Mouse (Mus musculus): ENCODE data around the gene Zfp352. TPM values are rescaled to one million over a fixed set of nuclear protein-coding genes. Genes with fewer than 3 reads are reported as not detected.
"Not testable (repeated sequence)": the region's sequence is repeated elsewhere in the genome, so short reads cannot be mapped to it uniquely, and the experiment has no call there.

The Zfp352 gene
- total RNA-seq (2014; rRNA removed), result not detected in 2 replicates
- not detected in 2 replicates for polyA plus RNA-seq (2015; fragmentation: Nextera tagmentation; extraction: Ambion mirVana)

- H3K27me3 ChIP-seq (ENCODE audit: insufficient read depth, low read length), result no peaks in the 10 kb centered on the region
- TF ChIP-seq CTCF (IDR thresholded peaks at IDR 0.05; ENCODE audit: low read depth), result no peak
- no peak within 1 kb of the TSS for H3K4me3 ChIP-seq (ENCODE audit: low read length)
- H3K36me3 ChIP-seq (ENCODE audit: insufficient read depth, low read length), result no peaks in the 10 kb centered on the region
- H3K27ac ChIP-seq, result no peak within 1 kb of the TSS
- no peak within 1 kb of the TSS for H3K4me2 ChIP-seq (ENCODE audit: low read depth, low read length)
- no peak within 1 kb of the TSS for H3K9ac ChIP-seq (replicated peaks; ENCODE audit: low read length)
- H3K9me3 ChIP-seq (ENCODE audit: low read length), result no peaks in the 10 kb centered on the region
- ATAC-seq, result no peak
- 88% methylated on average over 2 of the region's 2 CpGs for WGBS
- H3K4me1 ChIP-seq (ENCODE audit: insufficient read depth, low read length), result no peaks in the 10 kb centered on the region
- DNase-seq (ENCODE audit: low spot score), result no peak
These were observed at the start of gene Zfp352 for GRCm38 (mm10) chr4:90218520-90218919. Gene Zfp352, plus strand, starts transcription at chr4:90218820.

DNA sequence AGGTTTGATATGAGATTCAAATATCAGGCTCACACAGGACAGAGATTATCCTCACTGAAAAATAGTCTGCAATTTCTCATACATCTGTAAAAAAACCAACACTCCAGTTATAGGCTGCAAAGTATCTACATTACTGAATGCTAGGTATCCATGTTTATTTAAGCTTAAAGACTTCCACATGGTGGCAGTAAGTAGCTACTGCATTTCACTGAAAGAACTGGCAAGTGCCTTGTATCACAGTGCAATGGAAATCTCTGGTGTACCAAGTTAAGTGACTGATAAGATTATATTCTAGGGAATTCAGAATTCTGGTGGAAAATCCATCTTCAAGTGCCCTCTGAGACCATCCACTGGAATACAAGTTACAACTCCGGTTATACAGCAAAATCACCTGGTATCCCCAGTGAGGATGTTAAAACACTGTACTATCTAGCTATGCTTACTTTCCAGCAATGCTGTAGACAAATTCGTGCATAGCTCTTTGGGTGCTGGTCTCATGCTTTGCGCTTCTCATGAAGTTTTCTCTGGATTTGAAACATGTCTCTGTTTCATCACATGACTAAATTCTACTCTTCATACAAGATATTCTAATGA, 47.6 kb upstream of the Zfp352 start:
- 66% methylated on average over 3 of the region's 3 CpGs for WGBS

GRCm38 (mm10) chr4:90174036-90174435, 44.6 kb upstream of the Zfp352 start:
- Histone ChIP-seq H3K4me3 (ENCODE audit: low read length) (no peak overlapping the region), H3K9me3 (ENCODE audit: low read length) (no peaks in the 10 kb centered on the region), H3K27me3 (ENCODE audit: insufficient read depth, low read length) (no peaks in the 10 kb centered on the region), H3K36me3 (ENCODE audit: insufficient read depth, low read length) (no peaks in the 10 kb centered on the region), H3K4me1 (ENCODE audit: insufficient read depth, low read length) (no peaks in the 10 kb centered on the region), H3K27ac (no peak overlapping the region), H3K9ac (replicated peaks; ENCODE audit: low read length) (no peak overlapping the region), H3K4me2 (ENCODE audit: low read depth, low read length) (no peak overlapping the region)
- DNase-seq (ENCODE audit: low spot score), result no peak
- 79% methylated on average over 1 of the region's 1 CpGs for WGBS
- ATAC-seq, result no peak
- no peak for TF ChIP-seq CTCF (IDR thresholded peaks at IDR 0.05; ENCODE audit: low read depth)

More for the DNA sequence above, 47.6 kb upstream of the Zfp352 start:
- ATAC-seq, result peak; percentile 71; the same call in 1 of the 2 replicates
- Histone ChIP-seq H3K36me3 (ENCODE audit: insufficient read depth, low read length) (no peaks in the 10 kb centered on the region), H3K4me1 (ENCODE audit: insufficient read depth, low read length) (no peaks in the 10 kb centered on the region), H3K4me3 (ENCODE audit: low read length) (no peak overlapping the region), H3K9ac (replicated peaks; ENCODE audit: low read length) (no peak overlapping the region), H3K4me2 (ENCODE audit: low read depth, low read length) (no peak overlapping the region), H3K27me3 (ENCODE audit: insufficient read depth, low read length) (no peaks in the 10 kb centered on the region), H3K27ac (no peak overlapping the region), H3K9me3 (ENCODE audit: low read length) (no peaks in the 10 kb centered on the region)
- peak; percentile 79 for TF ChIP-seq CTCF (IDR thresholded peaks at IDR 0.05; ENCODE audit: low read depth)
- DNase-seq (ENCODE audit: low spot score), result peak; percentile 82

GRCm38 (mm10) chr4:90203421-90203820, 15.2 kb upstream of the Zfp352 start:
- no peaks in the 10 kb centered on the region for H3K9me3 ChIP-seq (ENCODE audit: low read length)
- H3K4me1 ChIP-seq (ENCODE audit: insufficient read depth, low read length), result no peaks in the 10 kb centered on the region
- H3K27me3 ChIP-seq (ENCODE audit: insufficient read depth, low read length), result no peaks in the 10 kb centered on the region
- H3K4me3 ChIP-seq (ENCODE audit: low read length), result no peak overlapping the region
- ATAC-seq, result no peak
- no peak overlapping the region for H3K27ac ChIP-seq
- H3K9ac ChIP-seq (replicated peaks; ENCODE audit: low read length), result no peak overlapping the region
- DNase-seq (ENCODE audit: low spot score), result no peak
- no peak overlapping the region for H3K4me2 ChIP-seq (ENCODE audit: low read depth, low read length)
- WGBS, result 88% methylated on average over 5 of the region's 5 CpGs
- TF ChIP-seq CTCF (IDR thresholded peaks at IDR 0.05; ENCODE audit: low read depth), result no peak
- H3K36me3 ChIP-seq (ENCODE audit: insufficient read depth, low read length), result no peaks in the 10 kb centered on the region

DNA sequence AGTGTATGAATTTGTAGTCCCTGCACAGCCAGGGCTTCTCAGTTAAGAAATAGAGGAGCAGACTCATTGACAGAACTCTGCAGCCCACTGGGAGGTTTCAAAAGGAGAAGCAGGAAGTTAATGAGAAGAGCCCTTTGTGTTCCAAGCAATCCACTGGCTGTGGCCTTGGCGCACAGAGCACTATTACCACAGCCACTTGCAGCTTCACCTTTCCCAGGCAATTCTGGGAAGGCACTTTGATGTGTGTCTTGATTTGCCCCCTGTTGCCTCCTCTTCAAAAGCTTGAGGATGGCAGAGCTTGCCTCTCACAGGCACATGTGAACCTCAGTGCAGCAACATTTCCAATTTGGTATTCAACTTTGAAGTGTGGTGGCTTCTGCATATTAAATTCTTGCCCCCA, 7.1 kb upstream of the Zfp352 start:
- Histone ChIP-seq H3K4me1 (ENCODE audit: insufficient read depth, low read length) (no peaks in the 10 kb centered on the region), H3K27me3 (ENCODE audit: insufficient read depth, low read length) (no peaks in the 10 kb centered on the region), H3K9ac (replicated peaks; ENCODE audit: low read length) (no peak overlapping the region), H3K27ac (no peak overlapping the region), H3K9me3 (ENCODE audit: low read length) (no peaks in the 10 kb centered on the region), H3K4me2 (ENCODE audit: low read depth, low read length) (no peak overlapping the region), H3K4me3 (ENCODE audit: low read length) (no peak overlapping the region), H3K36me3 (ENCODE audit: insufficient read depth, low read length) (no peaks in the 10 kb centered on the region)
- ATAC-seq, result no peak
- no peak for TF ChIP-seq CTCF (IDR thresholded peaks at IDR 0.05; ENCODE audit: low read depth)
- 36% methylated on average over 1 of the region's 1 CpGs for WGBS
- DNase-seq (ENCODE audit: low spot score), result no peak

DNA sequence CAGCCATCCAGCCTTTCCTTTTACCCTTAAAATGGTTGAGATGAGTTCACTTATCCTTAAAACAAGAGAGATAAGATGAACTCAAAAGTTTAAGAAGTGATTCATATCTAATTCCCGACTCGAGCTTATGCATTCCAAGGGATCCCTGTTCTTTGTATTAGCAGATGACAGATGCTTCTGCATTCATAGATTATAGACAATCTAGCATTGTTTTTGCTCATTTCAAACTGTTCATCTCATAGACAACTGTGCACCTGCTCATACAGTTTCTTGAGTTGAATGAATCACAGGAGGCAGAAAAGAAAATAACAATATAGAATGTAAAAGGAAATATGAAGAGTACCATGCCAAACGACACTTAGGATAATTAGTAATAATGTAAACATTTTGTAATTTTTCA, 6.5 kb upstream of the Zfp352 start:
- DNase-seq (ENCODE audit: low spot score) (no peak), ATAC-seq (no peak)
- no peak for TF ChIP-seq CTCF (IDR thresholded peaks at IDR 0.05; ENCODE audit: low read depth)
- no peaks in the 10 kb centered on the region for H3K9me3 ChIP-seq (ENCODE audit: low read length)
- WGBS, result 76% methylated on average over 3 of the region's 3 CpGs
- H3K4me2 ChIP-seq (ENCODE audit: low read depth, low read length), result no peak overlapping the region
- H3K27ac ChIP-seq, result no peak overlapping the region
- no peak overlapping the region for H3K4me3 ChIP-seq (ENCODE audit: low read length)
- no peaks in the 10 kb centered on the region for H3K4me1 ChIP-seq (ENCODE audit: insufficient read depth, low read length)
- H3K9ac ChIP-seq (replicated peaks; ENCODE audit: low read length), result no peak overlapping the region
- H3K27me3 ChIP-seq (ENCODE audit: insufficient read depth, low read length), result no peaks in the 10 kb centered on the region
- no peaks in the 10 kb centered on the region for H3K36me3 ChIP-seq (ENCODE audit: insufficient read depth, low read length)

GRCm38 (mm10) chr4:90235646-90236045, 17.0 kb downstream of the Zfp352 start:
- H3K4me1 ChIP-seq (ENCODE audit: insufficient read depth, low read length); H3K9ac ChIP-seq (replicated peaks; ENCODE audit: low read length); H3K4me3 ChIP-seq (ENCODE audit: low read length); H3K36me3 ChIP-seq (ENCODE audit: insufficient read depth, low read length); ATAC-seq; H3K27ac ChIP-seq; H3K4me2 ChIP-seq (ENCODE audit: low read depth, low read length); H3K27me3 ChIP-seq (ENCODE audit: insufficient read depth, low read length); DNase-seq (ENCODE audit: low spot score); H3K9me3 ChIP-seq (ENCODE audit: low read length): not testable (repeated sequence)
- 96% methylated on average over 5 of the region's 5 CpGs for WGBS

Measured in hindbrain, postnatal 0 days (tissue).